Mouse (Mus musculus) hematopoietic stem cell, adult 5-6 weeks (primary cell): ENCODE measurements around the gene Tmem95. TPM values are rescaled to one million over a fixed set of nuclear protein-coding genes. Genes with fewer than 3 reads are reported as not detected.

Experiments used
- ATAC-seq, 2 experiments: fragments of 125-278 bp in 1 of 2; replicated peaks in 1 of 2; 2 replicates each; pipeline ENCODE4 v1.8.0; 2016 to 2017; ENCODE audit warnings: inconsistent platforms in 2 of 2, mild to moderate bottlenecking in 2 of 2, moderate number of reproducible peaks in 2 of 2, low read depth in 1 of 2, moderate TSS enrichment in 1 of 2; ENCODE audit not compliant: low FRiP score in 2 of 2, poor library complexity in 2 of 2, severe bottlenecking in 2 of 2, insufficient read depth in 1 of 2, low TSS enrichment in 1 of 2
- total RNA-seq: library from RNA; stranded (forward); fragments of 172-1452, 232-1000 nt; gene quantifications from 2 replicates; pipeline ENCODE4 v1.2.3, GENCODE M21; 2017

The Tmem95 gene
- total RNA-seq, 1 experiment from 2014 or later, result not detected

DNA sequence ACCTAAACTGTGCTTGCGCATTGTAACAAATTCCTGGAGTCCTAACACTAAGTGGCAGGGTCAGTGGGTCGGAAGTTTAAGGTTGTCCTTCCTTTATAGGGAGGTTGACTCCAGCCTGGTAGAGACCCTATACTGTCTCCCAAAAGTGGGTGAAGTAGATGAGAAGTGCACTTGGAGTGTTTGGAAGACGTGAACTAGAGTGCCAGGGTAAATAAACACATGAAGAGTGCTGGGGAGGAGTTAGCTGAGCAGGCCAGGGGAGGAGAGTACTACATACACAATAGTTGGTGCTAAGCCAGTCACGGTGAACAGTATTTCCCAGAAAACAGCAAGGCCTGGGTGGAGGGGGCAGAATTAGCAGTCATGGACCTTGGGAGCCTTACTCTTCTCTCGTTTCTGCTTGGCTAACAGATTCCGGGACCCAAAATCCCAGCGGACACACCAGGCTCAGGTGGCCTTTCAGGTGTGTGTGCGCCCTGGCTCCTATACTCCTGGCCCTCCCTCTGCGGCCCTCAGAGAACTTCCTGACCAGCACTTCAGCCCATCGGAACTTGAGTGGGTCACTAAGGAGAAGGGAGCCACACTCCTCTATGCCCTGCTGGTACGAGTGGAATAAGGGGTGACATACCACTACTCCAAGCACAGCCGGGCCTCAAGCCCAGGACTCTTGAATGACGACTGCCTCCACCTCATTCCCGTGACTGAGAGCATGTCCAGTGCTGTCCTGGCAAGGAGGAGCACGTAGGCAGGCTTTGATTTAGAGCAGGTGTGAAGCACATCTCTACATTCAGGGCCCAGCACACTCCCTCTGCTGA lies 35.1 kb upstream of the Tmem95 start:
- ATAC-seq, result no peak

DNA sequence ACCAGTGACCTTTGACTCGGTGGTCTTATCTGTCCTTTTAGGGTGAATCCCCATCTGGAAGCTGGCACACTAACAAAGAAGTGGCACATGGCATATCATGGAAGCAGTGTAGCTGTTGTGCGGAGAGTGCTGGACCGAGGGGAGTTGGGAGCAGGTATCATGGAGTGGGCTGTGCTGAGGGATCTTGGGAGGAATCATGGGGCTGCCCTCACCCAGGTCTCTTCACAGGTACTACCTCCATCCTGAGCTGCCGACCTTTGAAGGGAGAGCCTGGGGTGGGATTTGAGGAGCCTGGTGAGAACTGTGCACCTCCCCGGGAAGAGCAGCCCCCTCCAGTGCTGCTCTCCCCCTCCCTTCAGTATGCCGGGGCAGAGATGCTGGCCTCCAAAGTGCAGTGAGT lies 33.9 kb upstream of the Tmem95 start:
- ATAC-seq, result no peak

DNA sequence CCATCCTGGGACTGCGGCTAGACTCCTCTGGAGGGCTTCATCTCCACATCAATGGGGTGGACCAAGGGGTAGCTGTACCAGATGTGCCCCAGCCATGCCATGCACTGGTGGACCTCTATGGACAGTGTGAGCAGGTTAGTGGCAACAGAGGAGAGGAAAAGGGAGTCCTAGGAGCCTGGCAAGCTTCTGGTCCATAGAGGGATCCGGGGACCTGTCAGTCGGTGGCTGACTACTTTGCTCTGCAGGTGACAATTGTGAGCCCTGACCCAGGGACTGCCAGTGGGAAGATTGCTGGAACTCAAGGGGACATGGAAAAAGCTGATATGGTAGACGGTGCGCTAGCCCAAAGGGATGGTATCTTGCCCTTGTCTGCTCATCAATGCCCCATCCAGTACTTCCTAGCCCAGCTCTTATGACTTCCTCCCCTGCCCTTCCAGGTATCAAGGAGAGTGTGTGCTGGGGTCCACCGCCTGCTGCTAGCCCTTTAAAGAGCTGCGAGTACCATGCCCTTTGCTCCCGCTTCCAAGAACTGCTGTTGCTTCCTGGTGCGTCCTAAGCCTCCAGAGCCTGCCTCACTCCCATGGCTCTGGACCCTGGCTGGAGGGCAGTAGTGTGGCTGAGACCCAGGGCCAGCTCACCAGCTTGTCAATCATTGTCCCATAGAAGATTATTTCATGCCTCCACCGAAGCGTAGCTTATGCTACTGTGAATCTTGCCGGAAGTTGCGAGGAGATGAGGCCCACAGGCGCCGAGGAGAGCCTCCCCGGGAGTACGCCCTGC lies 33.2 kb upstream of the Tmem95 start:
- no peak for ATAC-seq

DNA sequence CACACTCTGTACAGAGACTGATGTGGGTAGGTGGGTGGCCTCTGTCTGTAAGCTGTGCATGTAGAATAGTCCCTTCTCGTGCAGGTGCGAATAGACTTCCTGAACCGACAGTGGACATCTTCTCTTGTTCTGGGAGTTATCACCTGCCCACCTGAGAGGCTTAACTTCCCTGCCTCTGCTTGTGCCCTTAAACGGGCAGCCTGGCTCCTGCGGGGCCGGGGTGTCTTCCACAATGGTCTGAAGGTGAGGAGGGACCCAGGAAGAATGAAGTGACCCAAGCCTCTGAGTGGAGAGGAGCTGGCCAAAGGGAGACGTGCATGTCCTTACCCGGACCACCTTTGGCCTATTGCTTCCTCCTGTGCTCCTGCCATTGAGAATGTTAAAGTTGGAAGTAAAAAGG lies 32.4 kb upstream of the Tmem95 start:
- no peak for ATAC-seq

DNA sequence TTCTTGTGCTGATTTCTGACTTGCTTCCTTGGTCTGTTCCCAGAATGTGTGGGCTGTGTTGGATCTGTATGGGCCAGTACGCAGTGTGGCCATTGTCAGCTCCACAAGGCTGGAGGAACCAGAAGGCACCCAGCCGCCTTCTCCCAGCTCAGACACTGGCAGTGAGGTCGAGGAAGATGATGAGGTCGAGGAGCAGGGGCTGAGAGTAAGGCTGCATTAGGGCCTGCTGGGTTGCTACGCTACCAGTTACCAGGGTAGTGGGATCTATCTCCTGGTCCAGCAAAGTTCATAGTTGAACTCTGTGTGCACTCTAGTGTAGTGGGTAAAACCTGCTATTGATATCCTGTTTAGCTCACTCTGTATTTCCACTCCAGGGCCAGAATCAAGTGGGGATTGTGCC lies 31.4 kb upstream of the Tmem95 start:
- ATAC-seq, result no peak

DNA sequence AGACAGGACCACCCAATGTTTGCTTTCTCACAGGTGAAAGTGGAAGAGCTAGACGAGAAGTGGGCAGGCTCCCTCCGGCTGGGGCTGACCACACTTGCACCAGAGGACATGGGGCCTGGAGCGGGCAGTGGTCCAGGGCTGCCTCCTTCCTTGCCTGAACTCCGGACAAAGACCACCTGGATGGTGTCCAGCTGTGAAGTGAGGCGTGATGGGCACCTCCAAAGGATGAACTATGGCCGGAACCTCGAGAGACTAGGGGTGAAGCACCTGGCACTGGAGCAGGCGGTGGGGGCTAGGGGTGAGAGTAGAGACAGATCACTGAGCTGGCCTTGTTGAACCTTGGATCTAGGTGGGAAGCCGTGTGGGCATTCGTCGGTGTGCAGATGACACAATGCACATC lies 30.8 kb upstream of the Tmem95 start:
- ATAC-seq, result no peak

DNA sequence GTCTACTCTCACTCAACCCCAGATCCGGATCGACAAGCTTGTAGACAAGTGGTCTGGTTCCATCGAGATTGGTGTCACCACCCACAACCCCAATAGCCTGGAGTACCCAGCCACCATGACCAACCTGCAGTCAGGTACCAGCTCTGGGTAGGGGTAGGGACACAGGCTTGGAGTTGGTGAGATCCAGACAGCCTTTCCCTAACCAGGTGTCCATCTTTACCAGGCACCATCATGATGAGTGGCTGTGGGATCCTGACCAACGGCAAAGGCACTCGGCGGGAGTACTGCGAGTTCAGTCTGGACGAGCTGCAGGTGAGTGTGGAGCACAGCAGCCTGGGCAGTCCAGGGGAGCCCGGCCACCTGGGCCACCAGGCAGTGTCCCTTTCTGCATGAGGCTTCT lies 26.5 kb upstream of the Tmem95 start:
- ATAC-seq, result no peak

DNA sequence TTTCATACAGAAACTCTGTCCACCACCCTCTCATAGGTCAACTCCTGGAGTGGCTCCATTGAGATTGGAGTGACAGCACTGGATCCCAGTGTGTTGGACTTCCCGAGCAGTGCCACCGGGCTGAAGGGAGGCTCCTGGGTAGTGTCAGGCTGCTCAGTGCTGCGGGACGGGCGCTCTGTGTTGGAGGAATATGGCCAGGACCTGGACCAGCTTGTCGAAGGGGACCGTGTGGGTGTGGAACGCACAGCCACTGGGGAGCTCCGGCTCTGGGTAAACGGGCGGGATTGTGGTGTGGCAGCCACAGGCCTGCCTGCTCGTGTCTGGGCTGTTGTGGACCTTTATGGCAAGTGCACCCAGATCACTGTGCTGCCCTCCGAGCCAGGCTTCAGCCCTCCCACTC lies 25.2 kb upstream of the Tmem95 start:
- no peak for ATAC-seq

DNA sequence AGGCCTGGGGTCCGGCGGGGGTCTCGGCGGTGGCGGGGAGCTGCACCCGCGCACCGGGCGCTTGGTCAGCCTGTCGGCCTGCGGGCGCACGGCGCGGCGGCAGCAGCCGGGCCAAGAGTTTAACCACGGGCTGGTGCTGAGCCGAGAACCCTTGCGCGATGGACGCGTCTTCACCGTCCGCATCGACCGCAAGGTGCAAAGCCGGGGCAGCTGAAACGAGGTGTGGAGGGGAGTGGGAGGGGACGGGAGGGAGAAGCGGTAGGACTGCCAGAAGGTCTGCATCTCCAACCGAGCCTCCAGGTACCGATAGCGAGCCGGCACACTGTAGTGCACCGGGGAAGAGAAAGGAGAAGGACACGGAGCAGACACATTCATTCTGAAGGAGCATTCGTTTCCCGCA lies 24.2 kb upstream of the Tmem95 start:
- ATAC-seq, result no peak

DNA sequence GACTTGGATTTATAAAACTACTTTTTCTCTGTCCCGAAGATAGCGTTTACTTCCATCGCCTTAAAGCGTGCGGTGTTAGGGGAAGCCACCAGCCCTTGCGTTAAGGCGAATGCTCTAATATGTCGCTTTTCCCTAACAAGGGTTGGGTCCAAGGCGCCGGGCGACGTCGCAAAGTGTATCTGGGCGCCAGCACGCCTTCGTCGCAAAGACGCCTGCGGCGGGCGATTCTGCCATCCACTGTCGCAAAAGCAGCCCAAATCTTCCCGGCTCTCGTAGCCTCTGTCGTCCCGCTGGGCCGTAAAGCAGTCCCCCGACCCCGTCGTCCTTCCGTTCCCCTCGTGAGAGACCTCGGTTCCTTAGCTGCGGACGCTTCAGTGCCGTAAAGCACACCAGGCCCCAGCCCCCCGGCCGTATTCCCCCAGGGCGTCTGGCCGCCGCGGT lies 23.6 kb upstream of the Tmem95 start:
- peak; percentile 82 for ATAC-seq

DNA sequence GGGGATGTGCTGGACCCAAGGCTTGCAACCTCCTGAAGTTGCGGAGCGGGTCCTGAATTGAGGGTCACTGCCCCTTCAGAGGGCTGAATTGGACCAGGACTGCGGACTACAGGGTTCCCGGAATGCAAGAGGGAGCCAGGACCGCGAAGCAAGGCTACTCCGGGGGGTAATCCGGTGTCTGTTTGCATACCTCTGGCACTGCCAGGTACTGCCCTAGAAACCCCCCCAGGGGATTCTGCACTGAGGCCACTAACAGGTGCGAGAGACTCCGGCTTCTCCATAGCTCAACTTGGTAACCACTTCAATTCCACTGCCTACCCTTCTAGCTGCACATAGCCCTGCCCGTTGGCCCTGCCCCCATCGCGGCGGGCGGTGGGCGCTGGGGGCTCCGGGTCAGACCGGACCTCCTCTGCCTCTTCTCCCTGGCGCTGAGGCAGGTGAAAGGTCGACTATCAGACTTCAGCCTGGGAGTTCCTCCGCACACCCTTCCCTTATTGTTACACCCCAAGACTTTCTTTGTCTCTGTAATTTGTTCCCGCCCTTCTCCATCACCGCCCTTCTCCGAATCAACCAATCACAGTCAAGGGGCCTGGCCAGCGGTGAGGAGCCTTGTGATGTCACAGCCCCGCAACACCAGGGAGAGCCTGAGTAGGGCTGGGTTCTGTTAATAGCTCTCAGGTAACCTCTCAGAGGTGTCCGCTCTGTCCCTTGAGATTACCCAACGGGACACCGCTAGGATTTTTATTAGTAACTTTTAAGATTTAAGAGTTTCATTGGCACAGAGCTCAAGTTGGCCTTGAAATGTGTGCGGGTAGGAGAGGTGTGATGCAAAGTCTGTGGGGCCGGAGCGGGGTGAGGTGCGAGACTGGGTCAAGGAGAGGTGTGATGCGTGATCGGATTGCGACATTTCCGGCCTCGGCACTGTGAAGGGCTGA lies 22.9 kb upstream of the Tmem95 start, which contains the start of the genes 2810408A11Rik and Neurl4:
TSS of gene 2810408A11Rik (minus strand) at position 517 of the 935 bp plus-strand sequence.
TSS of gene Neurl4 (plus strand) at position 602 of the 935 bp plus-strand sequence.
- ATAC-seq, result peak; percentile 89 to 92

DNA sequence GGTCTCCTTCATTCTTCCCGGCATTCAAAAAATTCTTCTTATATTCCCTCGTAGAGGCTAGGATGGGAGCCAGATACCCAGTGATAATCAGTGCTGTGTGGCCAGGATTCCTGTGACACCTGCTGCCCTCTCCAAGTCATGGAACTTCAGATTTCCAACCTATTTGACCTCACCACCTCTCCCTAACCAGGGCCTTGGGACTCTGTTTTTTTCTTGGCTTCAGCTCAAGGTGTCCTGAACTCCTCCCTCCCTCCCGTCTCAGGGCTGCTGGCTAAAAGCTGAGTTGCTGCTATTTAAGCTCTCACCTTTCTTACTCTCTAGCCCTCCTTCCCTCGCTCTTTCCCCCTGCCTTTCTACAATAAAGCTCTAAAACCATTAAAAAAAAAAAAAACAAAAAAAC lies 22.1 kb upstream of the Tmem95 start:
- no peak for ATAC-seq

DNA sequence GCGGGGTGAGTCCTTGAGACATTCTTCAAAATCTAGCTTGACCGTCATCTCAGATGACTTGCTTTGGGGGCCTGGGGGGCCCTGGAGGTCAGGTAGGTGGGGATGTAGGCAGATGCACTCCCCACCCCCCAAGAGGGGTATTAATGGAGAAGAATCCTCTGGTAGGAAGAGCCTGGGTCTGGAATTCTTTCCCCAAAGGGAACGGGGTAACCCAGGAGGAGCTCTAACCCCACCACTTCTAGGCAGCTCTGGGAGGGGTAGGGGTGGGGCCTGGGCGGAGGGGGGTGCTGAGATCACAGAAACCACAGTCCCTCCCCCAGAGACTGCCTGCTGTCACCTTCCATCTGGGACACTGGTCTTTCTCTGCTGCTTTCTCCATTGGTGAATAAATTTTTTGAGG lies 17.5 kb upstream of the Tmem95 start, which contains the start of gene Acap1:
TSS of gene Acap1 (minus strand) at position 249 of the 400 bp plus-strand sequence.
- ATAC-seq, result peak; percentile 29 to 44; a peak in 1 of 4 replicates

DNA sequence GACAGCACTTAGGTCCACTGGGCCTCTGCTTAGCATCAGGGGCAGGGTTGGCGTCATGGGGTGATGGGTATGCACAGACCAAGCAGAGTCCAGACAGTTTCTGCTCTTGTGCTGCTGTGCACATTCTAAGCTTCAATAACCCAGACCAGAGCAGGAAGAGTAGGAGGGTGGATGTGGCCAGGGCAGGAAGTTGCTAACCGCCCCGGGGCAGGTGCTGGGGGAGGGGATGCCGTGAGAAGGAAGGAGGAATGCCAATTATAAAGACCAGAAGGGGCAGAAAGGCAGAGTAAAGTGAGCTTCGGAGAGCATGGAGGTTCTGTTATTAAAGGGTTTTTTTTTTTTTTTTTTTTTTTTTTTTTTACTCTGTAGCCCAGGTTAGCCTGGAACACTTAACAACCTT lies 16.9 kb upstream of the Tmem95 start:
- peak; percentile 90 to 97 for ATAC-seq

DNA sequence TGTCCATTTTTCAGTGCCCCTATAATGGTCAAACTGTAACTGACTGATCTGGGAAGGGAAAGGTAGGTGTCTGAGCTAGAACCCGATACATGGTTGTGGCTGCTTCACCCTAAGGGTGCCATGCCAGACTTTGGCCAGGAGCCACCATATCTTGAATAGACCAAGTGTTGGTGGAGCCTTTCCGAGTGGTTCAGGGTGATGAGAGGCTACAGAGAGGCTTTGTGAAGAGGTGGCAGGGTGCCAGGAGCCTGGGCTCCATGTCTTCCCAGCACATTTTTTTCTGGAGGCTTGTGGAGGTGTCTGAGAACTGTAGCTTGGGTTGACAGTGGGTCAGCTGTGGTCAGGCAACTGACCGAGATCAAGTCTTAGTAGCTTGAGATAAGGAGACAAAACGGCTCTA lies 13.7 kb upstream of the Tmem95 start:
- no peak for ATAC-seq

DNA sequence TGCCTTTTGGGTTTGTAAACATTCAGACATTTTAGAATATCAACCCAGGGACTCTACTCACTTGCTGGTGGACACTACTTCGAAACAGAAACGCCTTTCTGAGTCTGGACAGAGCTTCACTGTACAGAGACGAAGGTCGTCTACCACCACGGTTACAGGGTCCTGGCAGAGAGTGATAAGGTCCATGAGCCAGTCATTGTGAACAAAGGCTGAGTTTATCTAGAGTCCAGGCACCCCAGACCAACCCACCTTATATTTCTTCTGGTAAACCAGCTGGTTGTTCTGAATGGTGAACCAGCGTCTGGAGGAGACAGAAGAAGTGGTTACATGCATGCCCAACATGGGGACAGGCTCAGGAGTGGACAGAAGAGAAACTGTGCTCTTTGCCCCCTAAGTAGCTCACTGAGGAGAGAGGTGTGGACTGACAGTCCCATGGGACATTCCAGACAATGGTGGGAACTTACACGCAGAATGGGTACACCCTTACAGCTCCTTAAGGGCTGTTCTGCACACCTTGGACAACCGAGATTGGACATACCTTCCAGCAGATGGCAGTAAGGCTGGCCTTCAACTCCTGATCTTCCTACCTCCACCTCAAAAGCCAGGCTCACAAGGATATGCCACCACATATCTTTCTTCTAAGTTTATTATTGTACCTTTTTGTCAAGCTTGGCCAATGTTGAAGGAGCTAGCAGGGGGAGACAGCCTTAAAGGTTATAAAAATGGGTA lies 9.3 kb upstream of the Tmem95 start:
- no peak for ATAC-seq

DNA sequence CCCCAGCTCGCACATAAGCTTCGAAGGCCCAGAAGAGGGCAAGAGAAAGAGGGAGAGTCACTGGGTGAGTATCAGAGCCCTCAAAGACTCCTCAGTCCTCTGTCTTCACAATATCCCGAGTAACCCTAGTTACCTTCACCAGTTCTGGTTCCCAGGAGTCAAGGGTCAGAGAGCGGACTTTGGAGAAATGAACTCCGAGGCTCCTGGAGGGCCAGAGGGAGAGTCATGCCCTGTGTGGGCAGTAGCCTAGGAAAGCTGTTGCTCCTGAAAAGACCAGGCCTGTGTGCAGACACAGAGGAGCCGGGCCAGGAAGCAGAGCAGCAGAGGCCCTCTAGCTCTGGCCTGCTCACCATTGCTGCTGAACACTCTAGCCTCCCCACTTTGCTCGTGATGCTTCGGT lies 6.8 kb upstream of the Tmem95 start:
- no peak for ATAC-seq
